Mouse (Mus musculus) embryonic facial prominence, embryonic 11.5 days (tissue): ENCODE measurements around the gene Bnip3. TPM values are rescaled to one million over a fixed set of nuclear protein-coding genes. Genes with fewer than 3 reads are reported as not detected.
A peak's percentile ranks its signal among the peaks of the same experiment; 100 is the strongest.

Source experiments
- ATAC-seq: fragments of 200-750 bp; cut with Nextera tagmentation; replicated peaks from 2 replicates; pipeline ENCODE4 v1.8.0; 2017; ENCODE audit warnings: low read depth; ENCODE audit not compliant: insufficient number of reproducible peaks, low FRiP score, low TSS enrichment
- DNase-seq: peaks from one replicate; pipeline ENCODE4 v3.0.0-alpha.2; 2015; ENCODE audit warnings: low spot score
- H3K27ac ChIP-seq: fragments of 300-500 bp; sonication (generic); replicated peaks from 2 replicates; pipeline ENCODE4 v1.5.1; 2014; ENCODE audit warnings: mild to moderate bottlenecking, low read depth, low read length, control low read depth
- H3K27me3 ChIP-seq: fragments of 300-500 bp; sonication (generic); 2 replicates; pipeline ENCODE4 v1.6.1; 2014; ENCODE audit warnings: mild to moderate bottlenecking, low read length, moderate library complexity, mixed read lengths; ENCODE audit not compliant: control insufficient read depth, insufficient read depth
- H3K36me3 ChIP-seq: fragments of 300-500 bp; sonication (generic); replicated peaks from 2 replicates; pipeline ENCODE4 v1.6.1; 2014; ENCODE audit warnings: low read depth, mild to moderate bottlenecking, low read length, moderate library complexity, mixed read lengths; ENCODE audit not compliant: control insufficient read depth, insufficient read depth
- H3K4me1 ChIP-seq: fragments of 300-500 bp; sonication (generic); 2 replicates; pipeline ENCODE4 v1.6.1; 2014; ENCODE audit warnings: low read length, mixed read lengths; ENCODE audit not compliant: control insufficient read depth, insufficient read depth
- H3K4me2 ChIP-seq: fragments of 300-500 bp; sonication (generic); 2 replicates; pipeline ENCODE4 v1.6.1; 2014; ENCODE audit warnings: low read depth, mild to moderate bottlenecking, control low read depth, low read length, moderate library complexity
- H3K4me3 ChIP-seq: fragments of 300-500 bp; sonication (generic); 2 replicates; pipeline ENCODE4 v1.5.1; 2014; ENCODE audit warnings: low read depth, low read length, control low read depth
- H3K9ac ChIP-seq: fragments of 300-500 bp; sonication (generic); replicated peaks from 2 replicates; pipeline ENCODE4 v1.6.1; 2014; ENCODE audit warnings: mild to moderate bottlenecking, control low read depth, low read length
- H3K9me3 ChIP-seq: fragments of 300-500 bp; sonication (generic); replicated peaks from 2 replicates; pipeline ENCODE4 v1.6.1; 2016; ENCODE audit warnings: mild to moderate bottlenecking, low read length, inconsistent platforms, mixed read lengths; ENCODE audit not compliant: control insufficient read depth
- WGBS: fragments of 180-500 bp; shearing (Covaris S2); extraction: QIAGEN DNeasy Blood & Tissue Kit; methylation state at CpG from one replicate; pipeline ENCODE4 v1.1.7; 2014; 5-methylcytosine and 5-hydroxymethylcytosine counted together
- polyA plus RNA-seq: library from polyadenylated mRNA; unstranded; fragments of >200 nt; fragmentation: Nextera tagmentation; extraction: Ambion mirVana; gene quantifications from 2 replicates; pipeline ENCODE4 v1.2.1, GENCODE M21; 2014

The Bnip3 gene
- polyA plus RNA-seq, 1 experiment from 2014 or later: 111 TPM

- Histone ChIP-seq H3K9ac (0 out of 2 replicates have a peak within 1 kb of the TSS, but pooled peaks have one; percentile 9), H3K9me3 (no peaks in the 10 kb centered on the region), H3K36me3 (no peaks in the 10 kb centered on the region), H3K4me1 (no peaks in the 10 kb centered on the region), H3K4me3 (peak within 1 kb of the TSS; percentile 41), H3K27ac (no peak within 1 kb of the TSS), H3K4me2 (peak within 1 kb of the TSS; percentile 87), H3K27me3 (peaks cover 39% of the 10 kb centered on the region)
- DNase-seq: no peak
- peak; percentile 18; the same call in 1 of the 2 replicates for ATAC-seq
- under 1% methylated on average over 77 of the region's 78 CpGs for WGBS
Observed at GRCm38 (mm10) chr7:138940612-138941461, 31.5 kb upstream of the Bnip3 start, which contains the start of gene Jakmip3. Gene Jakmip3 (plus strand): TSS chr7:138940730.

- H3K36me3 ChIP-seq: no peaks in the 10 kb centered on the region
- DNase-seq (peak; percentile 50), ATAC-seq (no peak)
- H3K27ac ChIP-seq: no peak overlapping the region
- WGBS: under 1% methylated on average over 17 of the region's 17 CpGs
- H3K4me3 ChIP-seq: peak overlapping the region; percentile 41
- H3K9me3 ChIP-seq: no peaks in the 10 kb centered on the region
- 0 out of 2 replicates have a peak overlapping the region, but pooled peaks have one; percentile 9 for H3K9ac ChIP-seq
- peak overlapping the region; percentile 87 for H3K4me2 ChIP-seq
- H3K4me1 ChIP-seq: no peaks in the 10 kb centered on the region
- H3K27me3 ChIP-seq: peaks cover 39% of the 10 kb centered on the region
Observed at GRCm38 (mm10) chr7:138940256-138940611, 30.9 kb upstream of the Bnip3 start.

GRCm38 (mm10) chr7:138938991-138939390 lies 29.7 kb upstream of the Bnip3 start:
- Histone ChIP-seq H3K36me3 (no peaks in the 10 kb centered on the region), H3K9ac (no peak overlapping the region), H3K4me1 (no peaks in the 10 kb centered on the region), H3K27me3 (peaks cover 39% of the 10 kb centered on the region), H3K4me2 (no peak overlapping the region), H3K4me3 (no peak overlapping the region), H3K9me3 (no peaks in the 10 kb centered on the region), H3K27ac (no peak overlapping the region)
- 82% methylated on average over 7 of the region's 7 CpGs for WGBS
- ATAC-seq (no peak), DNase-seq (no peak)

- no peak overlapping the region for H3K9ac ChIP-seq
- no peak for DNase-seq
- ATAC-seq: no peak
- H3K4me3 ChIP-seq: no peak overlapping the region
- H3K9me3 ChIP-seq: no peaks in the 10 kb centered on the region
- H3K27me3 ChIP-seq: peaks cover 7% of the 10 kb centered on the region
- no peaks in the 10 kb centered on the region for H3K36me3 ChIP-seq
- H3K27ac ChIP-seq: no peak overlapping the region
- WGBS: 89% methylated on average over 3 of the region's 3 CpGs
- no peak overlapping the region for H3K4me2 ChIP-seq
- H3K4me1 ChIP-seq: no peaks in the 10 kb centered on the region
Observed at GRCm38 (mm10) chr7:138934523-138934922, 25.2 kb upstream of the Bnip3 start.

- DNase-seq (no peak), ATAC-seq (no peak)
- H3K9me3 ChIP-seq: no peaks in the 10 kb centered on the region
- no peak overlapping the region for H3K4me2 ChIP-seq
- H3K36me3 ChIP-seq: no peaks in the 10 kb centered on the region
- H3K27ac ChIP-seq: no peak overlapping the region
- no peak overlapping the region for H3K4me3 ChIP-seq
- H3K9ac ChIP-seq: no peak overlapping the region
- no peaks in the 10 kb centered on the region for H3K4me1 ChIP-seq
- no peaks in the 10 kb centered on the region; the same call in 1 of the 2 replicates for H3K27me3 ChIP-seq
- 92% methylated on average over 4 of the region's 4 CpGs for WGBS
Observed at GRCm38 (mm10) chr7:138928456-138928855, 19.1 kb upstream of the Bnip3 start.

- H3K4me2 ChIP-seq: no peak overlapping the region
- no peaks in the 10 kb centered on the region for H3K4me1 ChIP-seq
- no peaks in the 10 kb centered on the region for H3K27me3 ChIP-seq
- ATAC-seq: no peak
- H3K4me3 ChIP-seq: no peak overlapping the region
- DNase-seq: peak; percentile 67
- 12% methylated on average over 3 of the region's 3 CpGs for WGBS
- H3K9ac ChIP-seq: no peak overlapping the region
- no peaks in the 10 kb centered on the region for H3K36me3 ChIP-seq
- no peaks in the 10 kb centered on the region for H3K9me3 ChIP-seq
- no peak overlapping the region for H3K27ac ChIP-seq
Observed at GRCm38 (mm10) chr7:138923756-138924425, 14.6 kb upstream of the Bnip3 start.

GRCm38 (mm10) chr7:138921611-138922010 lies 12.3 kb upstream of the Bnip3 start:
- no peaks in the 10 kb centered on the region for H3K4me1 ChIP-seq
- WGBS: 97% methylated on average over 8 of the region's 8 CpGs
- no peaks in the 10 kb centered on the region for H3K9me3 ChIP-seq
- H3K4me2 ChIP-seq: no peak overlapping the region
- no peak overlapping the region for H3K4me3 ChIP-seq
- no peak overlapping the region for H3K9ac ChIP-seq
- H3K27me3 ChIP-seq: no peaks in the 10 kb centered on the region
- no peak for DNase-seq
- no peaks in the 10 kb centered on the region for H3K36me3 ChIP-seq
- H3K27ac ChIP-seq: no peak overlapping the region
- no peak for ATAC-seq
